Mouse (Mus musculus) Patski (cell line): ENCODE results near the gene Klhdc7b. TPM values are rescaled to one million over a fixed set of nuclear protein-coding genes. Genes with fewer than 3 reads are reported as not detected.

Experiments
- ATAC-seq: fragments of 100-300 bp; one replicate; pipeline ENCODE4 v1.8.0; 2021
- CTCF ChIA-PET: fragments of 350-600 bp; sonication (Branson Sonifier 250); formaldehyde crosslinking; loops from one replicate; lab custom pipeline; 2022; ENCODE audit warnings: inconsistent platforms; lab: Charles Lee
- POLR2A ChIA-PET: fragments of 350-600 bp; sonication (Branson Sonifier 250); formaldehyde crosslinking; loops from one replicate; lab custom pipeline; 2022; ENCODE audit warnings: antibody characterized with exemption, inconsistent platforms; lab: Charles Lee
- DNase-seq: peaks from one replicate; pipeline ENCODE4 v3.0.0-alpha.2; 2011; ENCODE audit warnings: low read depth, low spot score
- H3K27me3 ChIP-seq: fragments of 371-371 bp; one replicate; pipeline ENCODE4 v1.5.1; 2021
- CTCF ChIP-seq: fragments of 100-300 bp; IDR thresholded peaks from one replicate; pipeline ENCODE4 v1.5.1; 2021
- in situ Hi-C: fragments of 300-500 bp; cut with MboI; formaldehyde crosslinking; loops from 3 replicates; pipeline ENCODE4 v1.11.1; 2018; ENCODE audit warnings: low pct_unique_long_range_greater_than_20kb, mixed read lengths
- polyA plus RNA-seq: library from polyadenylated mRNA; unstranded; gene quantifications from one replicate; pipeline ENCODE4 v1.2.3, GENCODE M21; 2021

Klhdc7b gene
- polyA plus RNA-seq, 1 experiment from 2014 or later = not detected

DNA sequence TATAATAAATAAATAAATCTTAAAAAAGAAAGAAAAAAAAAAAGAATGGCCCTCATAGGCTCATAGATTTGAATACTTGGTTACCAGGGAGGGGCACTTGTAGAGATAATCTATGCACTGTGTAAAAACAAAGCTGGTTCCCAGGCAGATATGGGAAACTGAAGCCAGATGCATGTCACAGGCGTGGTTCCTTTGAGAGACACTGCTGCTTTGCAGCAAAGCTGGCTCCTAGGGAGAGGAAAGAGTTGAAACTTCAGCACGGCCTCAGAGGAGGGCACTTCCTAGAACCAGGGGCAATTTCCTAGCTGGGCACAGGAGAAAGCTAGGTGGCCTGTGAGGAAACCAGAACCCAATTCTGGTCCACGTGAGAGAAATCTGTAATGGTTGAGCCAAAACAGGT is 49.4 kb downstream of the Klhdc7b start:
- DNase-seq = no peak
- no peaks in the 10 kb centered on the region for H3K27me3 ChIP-seq
- in situ Hi-C loops = no loop called here
- TF ChIP-seq CTCF = no peak
- ChIA-PET CTCF (no interaction called here), POLR2A (no interaction called here)
- no peak for ATAC-seq

DNA sequence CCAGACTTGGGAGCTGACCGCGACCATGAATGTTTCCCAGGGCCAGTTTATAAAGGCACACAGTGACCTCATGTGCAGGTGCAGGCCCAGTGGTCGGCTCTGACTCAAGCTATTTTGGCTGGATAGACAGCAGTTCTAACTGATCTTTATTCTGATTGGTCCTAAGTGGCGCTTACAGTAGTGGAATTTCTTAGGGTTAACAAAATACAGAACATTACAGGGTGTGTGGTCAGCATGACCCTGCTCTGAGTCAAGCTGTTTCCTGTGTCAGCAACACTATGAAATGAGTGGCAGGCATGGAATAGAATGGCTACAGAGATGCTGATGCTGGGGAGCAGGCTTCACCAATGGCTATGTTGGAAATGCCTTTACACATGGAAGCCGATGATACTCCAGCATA is 51.2 kb downstream of the Klhdc7b start:
- ATAC-seq (no peak), DNase-seq (no peak)
- peaks cover under 1% of the 10 kb centered on the region for H3K27me3 ChIP-seq
- CTCF ChIA-PET = interaction anchor here (1.3 kb wide), 1 partner anchor 32 kb away, joined by 3 read pairs; no protein-coding TSS in a partner anchor
- no peak for TF ChIP-seq CTCF
- POLR2A ChIA-PET = no interaction called here
- in situ Hi-C loops = no loop called here

Other genes starting within 250 kb of the Klhdc7b start
- gene Mapk12, start 244.2 kb upstream of the Klhdc7b start, polyA plus RNA-seq = 7.1 TPM
- 16.3 TPM for gene Mapk11, start 235.3 kb upstream of the Klhdc7b start, polyA plus RNA-seq
- gene Plxnb2, start 204.1 kb upstream of the Klhdc7b start, polyA plus RNA-seq = 444 TPM
- 11.3 TPM for gene Dennd6b, start 188.4 kb upstream of the Klhdc7b start, polyA plus RNA-seq
- gene Ppp6r2, start 173.4 kb upstream of the Klhdc7b start, polyA plus RNA-seq = 37.2 TPM
- gene Sbf1, start 69.6 kb upstream of the Klhdc7b start, polyA plus RNA-seq = 150 TPM
- gene Adm2, start 62.2 kb upstream of the Klhdc7b start, polyA plus RNA-seq = 0.14 TPM
- gene Miox, start 50.5 kb upstream of the Klhdc7b start, polyA plus RNA-seq = not detected
- 65.9 TPM for gene Lmf2, start 29.3 kb upstream of the Klhdc7b start, polyA plus RNA-seq
- 106 TPM for gene Ncaph2, start 29.2 kb upstream of the Klhdc7b start, polyA plus RNA-seq
- 24.2 TPM for gene Sco2, start 11.1 kb upstream of the Klhdc7b start, polyA plus RNA-seq
- gene Tymp, start 7.9 kb upstream of the Klhdc7b start, polyA plus RNA-seq = 3.0 TPM
- 0.36 TPM for gene Odf3b, start 5.6 kb upstream of the Klhdc7b start, polyA plus RNA-seq
- gene Syce3, start 25.6 kb downstream of the Klhdc7b start, polyA plus RNA-seq = not detected
- 1.7 TPM for gene Cpt1b, start 40.9 kb downstream of the Klhdc7b start, polyA plus RNA-seq
- 1.3 TPM for gene C730034F03Rik, start 44.7 kb downstream of the Klhdc7b start, polyA plus RNA-seq
- gene Gm44502, start 44.8 kb downstream of the Klhdc7b start, polyA plus RNA-seq = not detected
- 63.5 TPM for gene Chkb, start 45.0 kb downstream of the Klhdc7b start, polyA plus RNA-seq
- gene Mapk8ip2, start 69.0 kb downstream of the Klhdc7b start, polyA plus RNA-seq = 0.17 TPM
- 71.1 TPM for gene Arsa, start 92.5 kb downstream of the Klhdc7b start, polyA plus RNA-seq
- gene Shank3, start 114.7 kb downstream of the Klhdc7b start, polyA plus RNA-seq = 2.0 TPM
- not detected for gene Acr, start 183.4 kb downstream of the Klhdc7b start, polyA plus RNA-seq
- gene Rabl2, start 207.0 kb downstream of the Klhdc7b start, polyA plus RNA-seq = 41.4 TPM